Mouse (Mus musculus): ENCODE measurements around the gene Fadd.

Fadd gene

DNA sequence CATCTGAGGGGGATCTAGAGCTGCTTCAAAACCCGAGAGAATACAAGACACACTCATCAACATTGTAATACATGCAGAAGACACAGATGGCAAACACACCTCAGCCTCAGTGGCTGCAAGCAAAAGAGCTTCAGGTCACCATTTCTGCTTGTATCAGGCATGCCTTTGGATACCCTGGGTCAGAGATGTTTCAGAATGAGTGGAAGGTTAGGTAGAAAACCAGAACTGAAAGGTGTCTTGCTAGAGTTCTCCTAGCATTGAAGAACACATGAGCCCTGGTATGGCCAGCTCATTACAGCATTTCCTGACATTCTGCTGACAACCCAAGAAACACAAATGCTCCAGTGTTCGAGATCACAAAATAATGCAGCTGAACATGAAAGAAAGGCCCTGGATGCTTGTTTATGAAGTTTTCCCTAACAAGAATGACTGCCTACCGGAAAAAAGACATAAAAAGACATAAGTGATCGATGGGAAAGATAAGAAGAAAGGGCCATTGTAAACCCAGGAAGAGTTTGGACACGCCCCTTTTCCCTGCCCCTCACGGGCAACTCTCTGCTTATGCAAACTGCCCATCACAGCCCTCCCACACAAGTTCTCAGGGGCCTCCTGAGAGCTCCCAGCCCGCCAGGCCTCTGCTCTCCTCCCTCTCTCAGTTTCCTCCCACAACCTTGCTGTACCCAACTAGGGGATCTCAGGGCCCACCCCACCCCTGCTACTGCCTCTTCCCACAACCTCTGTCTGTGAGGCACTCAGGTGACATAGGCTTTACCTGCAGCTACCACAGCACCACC is 50.5 kb downstream of the Fadd start:
- no peak for DNase-seq (ENCODE audit: extremely low read depth, low read depth)

- DNase-seq (ENCODE audit: extremely low read depth, low read depth) = no peak
These were observed 52.4 kb downstream of the Fadd start for GRCm38 (mm10) chr7:144529851-144530250.

- peak; percentile 21 for DNase-seq (ENCODE audit: extremely low read depth, low read depth)
These were observed 54.5 kb downstream of the Fadd start for GRCm38 (mm10) chr7:144527723-144528221.

All from MEL-GATA-1-ER (cell line).